Mouse (Mus musculus) cerebellum, postnatal 14 days (tissue): ENCODE data around the gene Fstl4.

ENCODE experiments used
- DNase-seq, 2 experiments: peaks; one replicate each; pipeline ENCODE4 v3.0.0; 2021; ENCODE audit warnings: mixed read lengths in 2 of 2

Fstl4 gene

DNA sequence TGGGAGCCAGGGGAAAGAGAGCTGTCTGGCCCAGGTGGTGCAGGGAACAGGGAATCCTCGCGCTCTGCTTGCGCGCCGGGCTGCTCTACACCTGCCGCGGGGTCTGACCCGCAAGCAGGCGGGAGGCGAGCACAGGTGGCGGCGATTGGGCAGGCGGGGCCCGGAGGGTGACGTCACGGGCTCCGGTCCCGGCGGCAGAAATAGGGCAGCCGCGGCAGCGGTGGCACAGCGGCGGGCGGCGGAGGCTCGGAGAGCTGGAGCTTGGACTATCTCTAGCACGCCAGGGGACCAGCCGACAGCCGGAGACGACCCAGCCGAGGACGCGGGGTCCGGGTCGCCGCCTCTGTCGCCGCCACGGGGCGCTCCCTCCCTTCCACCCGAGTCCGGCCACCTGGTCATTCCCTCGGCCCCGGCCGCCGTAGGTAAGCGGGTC lies at the start of gene Fstl4:
Gene Fstl4, plus strand, starts transcription at position 174 of the 433 bp plus-strand sequence.
- DNase-seq = peak; percentile 74 to 86

DNA sequence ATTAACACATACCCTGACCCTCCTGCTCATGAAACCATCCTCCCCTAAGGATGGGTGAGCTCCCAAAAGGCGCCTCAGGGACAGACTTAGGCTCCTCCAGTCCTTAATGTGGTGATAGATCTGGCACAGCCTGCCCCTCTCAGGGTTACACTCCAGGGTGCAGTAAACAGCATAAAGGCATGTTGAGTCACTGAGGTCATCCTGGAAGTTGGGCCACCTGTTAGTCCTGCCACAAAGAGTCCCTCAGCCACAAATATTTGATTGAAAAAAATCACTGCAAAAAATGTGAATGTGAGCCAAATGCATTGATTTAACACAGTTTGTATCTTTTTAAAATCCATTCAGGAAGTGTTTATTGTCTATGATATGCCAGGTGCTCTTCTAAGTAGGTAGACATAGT lies 45.9 kb upstream of the Fstl4 start:
- no peak for DNase-seq

DNA sequence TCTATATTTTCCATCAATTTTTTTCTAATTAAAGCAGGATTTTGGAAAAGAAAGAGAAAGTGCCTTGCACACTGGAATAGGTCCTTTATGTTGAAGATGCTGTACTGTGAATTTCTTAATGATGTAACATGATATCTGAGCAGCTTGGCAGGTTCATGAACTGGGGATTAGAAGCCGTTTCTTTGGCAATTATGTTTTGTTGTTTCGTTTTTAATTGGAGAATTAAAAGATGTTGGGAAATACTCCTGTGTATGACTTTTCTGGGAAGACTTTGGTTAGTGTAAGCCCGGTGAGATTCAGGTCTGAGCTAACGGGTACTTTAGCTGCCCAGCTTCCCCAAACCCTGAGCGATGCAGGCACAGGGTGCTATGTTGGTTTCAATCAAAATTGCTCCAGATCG lies 43.3 kb upstream of the Fstl4 start:
- no peak for DNase-seq

DNA sequence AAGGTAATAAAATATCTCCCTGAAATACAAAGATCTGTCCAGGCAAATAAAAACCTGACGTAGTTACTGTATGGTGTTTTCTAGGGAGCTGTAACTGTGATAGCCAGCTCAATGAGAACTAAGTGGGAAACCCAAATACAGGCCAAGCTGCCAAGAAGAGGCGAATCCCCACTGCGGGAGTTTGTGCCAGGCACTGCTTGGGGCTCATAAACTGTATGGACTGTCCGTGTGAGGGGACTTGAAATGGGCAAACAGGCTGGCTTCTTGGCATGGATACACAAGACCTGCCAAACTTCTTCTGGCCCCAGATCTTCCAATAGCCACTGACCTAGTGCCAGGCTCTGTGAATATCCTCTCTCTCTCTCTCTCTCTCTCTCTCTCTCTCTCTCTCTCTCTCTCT lies 41.7 kb upstream of the Fstl4 start:
- peak; percentile 29 to 46 for DNase-seq

DNA sequence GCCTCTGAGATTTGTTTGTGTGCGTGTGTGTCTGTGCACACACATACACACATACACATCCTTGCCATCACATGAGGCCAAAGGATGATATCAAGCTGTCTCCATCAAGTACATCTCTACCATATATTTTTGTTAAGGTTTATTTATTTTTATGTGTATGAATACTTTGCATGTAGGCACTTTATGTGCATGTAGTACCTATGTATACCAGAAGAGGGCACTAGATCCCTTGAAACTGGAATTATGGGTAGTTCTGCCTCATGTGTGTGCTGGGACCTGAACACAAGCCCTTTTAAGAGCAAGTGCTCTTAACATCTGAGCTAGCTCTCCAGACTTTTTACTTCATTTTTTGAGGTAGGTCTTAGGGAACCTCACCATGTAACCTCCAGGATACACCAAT lies 38.4 kb upstream of the Fstl4 start:
- no peak for DNase-seq

DNA sequence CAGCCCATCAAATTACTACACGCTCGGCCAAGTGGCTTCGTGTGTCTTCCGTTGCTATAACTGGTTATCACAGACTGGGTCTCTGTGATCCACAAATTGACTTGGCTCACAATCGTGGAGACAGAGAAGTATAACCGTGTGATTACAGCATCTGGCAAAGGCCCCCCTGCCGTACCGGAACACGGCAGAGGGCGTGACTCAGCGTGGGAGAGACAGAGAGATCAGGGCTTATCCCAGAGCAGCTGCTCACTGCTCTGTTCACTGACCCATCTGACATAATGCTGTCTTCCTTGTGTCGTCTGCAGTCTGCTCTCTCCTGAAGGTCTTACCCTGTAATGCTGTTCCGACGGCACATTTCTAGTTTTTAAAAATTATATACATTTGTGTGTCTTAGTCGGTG lies 36.0 kb upstream of the Fstl4 start:
- peak; percentile 22 to 63 for DNase-seq

DNA sequence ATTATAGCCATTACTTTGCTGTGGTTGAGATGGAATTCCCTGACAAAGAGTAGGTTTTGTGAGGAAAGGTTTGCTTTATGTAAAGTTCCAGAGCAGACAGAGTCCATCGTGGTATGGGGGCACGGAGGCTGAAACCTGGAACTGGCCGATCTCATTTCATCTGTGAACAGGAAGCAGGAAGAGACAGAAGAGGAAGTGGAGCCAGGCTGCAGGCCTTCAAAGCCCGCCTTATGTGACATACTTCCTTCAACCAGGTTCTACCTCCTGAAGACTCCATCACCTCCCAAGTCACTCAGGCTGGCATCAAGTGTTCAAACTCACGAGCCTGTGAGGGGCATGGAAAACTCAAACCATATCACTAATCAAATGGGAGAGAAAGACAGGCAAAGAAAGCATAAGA lies 34.5 kb upstream of the Fstl4 start:
- no peak for DNase-seq

DNA sequence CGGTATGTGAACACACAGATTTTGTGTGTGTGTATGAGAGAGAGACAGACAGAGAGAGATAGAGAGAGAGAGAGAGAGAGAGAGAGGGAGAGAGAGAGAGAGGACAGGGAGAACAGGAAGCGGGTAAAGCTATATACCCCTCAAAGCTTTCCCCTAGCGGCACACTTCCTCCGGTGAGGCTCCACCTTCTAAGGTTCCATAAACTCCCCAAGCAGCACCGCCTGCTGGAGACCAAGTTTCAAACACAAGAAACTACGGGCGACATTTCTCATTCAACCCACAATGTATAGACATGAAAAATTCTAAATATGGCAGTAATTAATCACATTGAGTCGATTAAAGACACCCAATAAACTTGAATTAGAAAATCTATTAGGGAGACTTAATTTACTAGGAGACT lies 32.5 kb upstream of the Fstl4 start:
- no peak for DNase-seq

DNA sequence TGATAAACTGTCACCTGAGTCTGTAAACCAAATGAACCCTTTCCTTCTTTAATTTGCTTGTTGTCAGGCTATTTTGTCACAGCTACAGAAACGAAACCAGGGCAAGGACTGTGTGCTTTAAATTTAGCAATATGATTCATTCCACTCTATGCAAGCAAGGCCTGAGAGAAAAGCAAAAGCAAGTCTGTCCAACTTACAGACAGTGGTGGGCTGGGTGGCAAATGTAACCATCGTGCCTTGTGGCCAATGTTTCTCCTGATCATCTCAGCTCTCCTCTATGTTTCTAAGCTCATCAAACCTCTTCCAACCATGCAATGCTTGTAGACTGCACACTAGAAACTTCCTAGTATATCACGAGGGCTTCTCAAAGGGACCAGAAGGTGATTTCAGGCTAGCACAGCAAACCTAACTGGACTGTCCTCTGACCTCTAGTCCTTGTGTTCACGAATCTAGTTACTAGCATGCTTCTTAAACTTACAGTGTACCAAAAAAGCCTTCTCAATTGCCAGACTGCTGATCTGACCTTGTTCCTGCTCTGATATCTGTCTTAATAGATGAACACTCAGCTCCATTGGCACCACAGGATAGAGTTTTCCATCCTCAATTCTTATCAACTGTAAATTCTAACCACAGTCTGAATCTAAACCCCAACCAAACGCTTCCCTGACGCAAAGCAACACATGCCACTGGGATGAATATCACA lies 29.8 kb upstream of the Fstl4 start:
- DNase-seq = no peak

DNA sequence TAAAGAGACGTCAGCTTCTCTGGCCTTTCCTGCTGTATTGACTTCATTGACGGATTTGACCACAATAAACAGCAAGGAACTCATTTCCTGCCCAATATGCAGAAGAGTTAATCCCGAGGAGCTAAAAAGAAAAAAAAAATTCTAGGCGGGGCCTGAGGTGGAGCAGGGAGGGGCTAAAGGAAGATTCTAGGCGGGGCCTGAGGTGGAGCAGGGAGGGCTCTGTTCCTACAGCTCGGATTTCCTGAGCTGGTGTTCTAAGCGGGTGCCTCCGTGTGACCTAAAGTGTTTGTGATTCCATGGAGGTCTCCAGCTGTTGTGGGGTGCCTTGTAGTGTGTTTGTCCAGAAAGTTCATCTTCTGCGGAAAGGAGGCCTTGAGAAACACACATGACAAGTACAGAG lies 25.2 kb upstream of the Fstl4 start:
- no peak for DNase-seq

DNA sequence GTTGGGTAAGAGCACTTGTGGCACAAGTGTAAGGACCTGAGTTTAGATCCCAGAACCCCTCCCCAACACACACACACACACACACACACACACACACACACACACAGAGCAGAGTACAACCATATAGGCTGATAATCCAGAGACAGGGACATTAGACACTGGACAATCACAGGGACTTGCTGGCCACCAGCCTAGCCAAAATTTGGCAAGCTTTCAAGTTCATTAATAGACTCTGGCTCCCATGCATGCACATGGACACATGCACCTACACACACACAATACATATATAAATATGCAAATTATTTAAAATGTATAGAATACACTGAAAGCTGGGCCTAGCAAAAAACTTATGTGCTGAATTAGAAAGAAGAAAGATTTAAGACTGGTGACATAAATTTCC lies 24.0 kb upstream of the Fstl4 start:
- peak; percentile 60 to 64 for DNase-seq

DNA sequence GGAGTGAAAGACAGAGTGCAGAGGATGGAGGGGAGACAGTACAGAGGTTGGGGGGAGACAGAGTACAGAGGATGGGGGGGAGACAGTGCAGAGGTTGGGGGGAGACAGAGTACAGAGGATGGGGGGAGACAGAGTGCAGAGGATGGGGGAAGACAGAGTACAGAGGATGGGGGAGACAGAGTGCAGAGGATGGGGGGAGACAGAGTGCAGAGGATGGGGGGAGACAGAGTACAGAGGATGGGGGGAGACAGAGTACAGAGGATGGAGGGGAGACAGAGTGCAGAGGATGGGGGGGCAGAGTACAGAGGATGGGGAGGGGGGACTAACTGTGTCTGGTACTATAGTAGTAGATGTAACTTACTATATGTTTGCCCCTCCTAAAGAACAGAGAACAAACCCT lies 20.5 kb upstream of the Fstl4 start:
- no peak for DNase-seq

DNA sequence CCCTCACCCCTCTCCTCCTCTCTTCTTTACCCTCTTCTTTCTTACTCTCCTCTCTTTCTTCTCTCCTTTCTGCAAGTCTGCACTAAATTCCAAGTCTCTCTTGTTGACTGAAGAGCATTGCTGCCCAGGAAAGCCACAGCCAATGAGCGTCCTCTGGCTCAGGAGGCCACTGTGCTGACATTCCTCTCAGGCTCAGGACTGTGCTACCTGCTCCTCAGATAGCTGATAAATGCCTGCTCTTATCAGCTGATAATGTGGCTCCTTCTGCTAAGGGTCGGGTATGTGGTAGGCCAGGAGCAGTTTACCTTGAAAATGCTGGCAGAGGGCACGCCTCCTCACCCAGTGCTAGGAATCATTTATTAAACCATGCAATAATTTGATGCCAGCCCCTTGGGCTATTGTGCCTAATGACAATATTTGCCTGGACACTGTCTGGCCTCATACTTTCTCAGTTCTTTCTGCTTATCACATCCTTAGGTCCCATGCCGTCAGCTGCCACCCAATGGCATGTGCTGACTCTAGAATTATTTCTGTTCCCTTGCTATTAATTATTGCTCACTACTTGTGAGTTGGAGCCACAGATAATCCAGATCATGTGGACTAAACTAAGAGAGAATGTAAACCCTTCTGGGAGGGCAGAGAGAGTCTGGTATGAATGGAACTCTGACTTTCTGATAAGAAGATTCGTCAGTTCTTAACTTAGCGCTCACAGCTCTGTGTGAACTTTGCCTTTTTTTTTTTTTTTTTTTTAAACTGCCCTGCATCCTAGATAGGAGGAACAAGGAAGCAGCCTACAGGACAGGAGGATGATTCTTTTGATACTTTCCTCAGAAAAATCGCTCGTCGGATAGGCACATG lies 19.6 kb upstream of the Fstl4 start:
- DNase-seq = no peak

DNA sequence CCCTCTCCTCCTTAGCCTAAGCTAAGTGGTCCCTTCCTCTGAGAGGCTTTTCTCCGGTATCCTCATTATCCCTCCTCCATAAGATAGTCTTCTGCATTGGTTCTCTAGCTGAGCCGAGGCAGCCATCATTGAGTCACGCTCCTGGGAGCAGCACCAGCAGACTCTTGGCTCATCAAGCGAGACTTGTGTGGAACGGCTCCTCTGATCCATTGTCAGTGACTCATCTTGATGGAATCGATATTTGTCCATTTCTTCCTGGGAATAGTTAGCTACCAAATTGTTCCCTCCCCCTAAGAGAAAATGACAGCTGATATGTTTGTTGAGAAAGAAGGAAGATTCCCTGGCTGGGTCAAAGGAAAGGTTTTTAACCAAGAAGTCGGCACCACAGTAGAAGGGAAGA lies 17.2 kb upstream of the Fstl4 start:
- DNase-seq = no peak

DNA sequence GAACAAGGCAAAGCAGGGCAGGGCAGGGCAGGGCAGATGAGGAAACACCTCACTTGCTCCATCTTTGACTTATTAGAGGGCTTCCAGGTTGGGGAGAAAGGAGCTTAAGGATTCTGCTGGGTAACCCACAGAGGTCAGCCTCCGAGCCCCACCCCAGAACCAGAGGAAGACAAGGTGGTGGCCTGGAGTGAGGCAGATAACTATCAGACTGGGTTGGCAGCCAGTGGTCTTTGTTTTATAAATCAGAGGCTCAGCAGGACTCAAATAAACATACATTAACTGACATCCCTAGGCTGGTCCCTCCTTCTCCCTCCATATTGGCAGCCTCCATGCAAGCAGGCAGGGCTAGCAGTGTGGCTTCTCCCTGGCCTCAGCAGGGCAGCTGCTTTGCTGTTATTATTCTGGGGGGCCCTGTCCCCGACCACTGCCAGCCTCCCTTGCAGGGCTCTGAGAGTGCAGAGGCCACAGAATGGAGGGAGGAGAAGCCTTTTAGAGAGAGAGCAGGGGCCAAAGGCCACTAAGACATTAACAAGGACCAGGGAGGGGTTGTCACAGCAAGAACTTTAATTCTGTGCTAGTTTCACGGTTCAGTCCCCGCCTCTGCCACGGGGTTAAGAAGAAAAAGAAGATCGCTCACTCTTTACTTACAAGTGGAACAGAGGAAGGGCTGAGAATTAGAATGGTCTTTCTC lies 16.5 kb upstream of the Fstl4 start:
- DNase-seq = no peak

DNA sequence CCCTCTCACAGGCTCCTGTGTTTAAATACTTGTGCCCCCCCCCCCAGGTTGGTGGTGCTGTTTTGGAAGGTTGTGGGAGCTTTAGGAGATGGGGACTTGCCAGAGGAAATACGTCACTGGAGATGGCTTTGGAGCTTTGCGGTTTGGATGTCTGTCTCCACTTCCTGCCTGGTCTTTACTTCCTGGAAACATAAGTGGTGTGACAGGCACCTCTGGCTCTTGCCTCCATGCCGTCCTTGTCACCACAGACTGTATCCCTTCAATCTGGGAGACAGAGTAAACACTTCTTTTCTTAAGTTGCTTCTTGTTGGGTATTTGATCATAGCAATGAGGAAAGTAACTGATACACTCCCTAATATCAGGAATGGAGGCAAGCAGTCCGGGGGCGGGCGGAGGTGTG lies 14.4 kb upstream of the Fstl4 start:
- DNase-seq = no peak

DNA sequence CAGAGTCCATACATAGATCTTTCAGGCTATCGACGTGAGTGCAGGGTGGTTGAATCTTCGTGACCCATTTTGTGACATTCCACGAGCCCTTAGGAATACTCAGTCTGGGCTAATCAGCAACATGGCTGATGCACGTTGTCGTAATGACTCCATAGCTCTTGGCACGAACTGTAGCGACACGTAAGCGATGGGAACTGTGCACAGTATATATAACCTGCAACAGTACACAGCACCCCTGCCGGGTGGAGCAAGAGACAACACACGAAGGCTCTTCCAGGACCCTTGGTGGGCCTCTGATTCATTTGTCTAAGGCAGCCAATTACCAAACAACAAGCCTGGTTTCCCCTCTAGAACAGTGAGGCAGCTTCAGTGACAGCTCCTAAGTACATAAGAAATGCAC lies 11.9 kb upstream of the Fstl4 start:
- DNase-seq = no peak

DNA sequence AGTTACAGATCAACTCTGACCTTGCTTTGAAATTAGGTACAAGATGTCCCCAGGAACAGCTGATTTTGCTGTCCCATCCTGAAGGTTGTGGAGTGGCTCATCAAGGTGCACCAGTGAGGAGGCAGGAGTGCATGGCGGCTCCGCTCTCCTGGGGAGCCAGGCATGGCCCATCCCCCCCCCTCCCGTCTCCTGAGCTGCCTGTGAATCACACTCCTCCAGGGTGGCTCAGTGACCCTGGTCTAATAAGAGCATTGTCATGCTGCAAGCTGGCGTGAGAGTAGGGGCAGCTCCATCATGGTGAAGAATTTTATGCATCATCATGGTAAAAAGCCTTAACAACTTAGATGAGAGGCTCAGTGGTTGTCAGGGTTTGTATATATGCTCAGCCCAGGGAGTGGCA lies 11.2 kb upstream of the Fstl4 start:
- DNase-seq = no peak

DNA sequence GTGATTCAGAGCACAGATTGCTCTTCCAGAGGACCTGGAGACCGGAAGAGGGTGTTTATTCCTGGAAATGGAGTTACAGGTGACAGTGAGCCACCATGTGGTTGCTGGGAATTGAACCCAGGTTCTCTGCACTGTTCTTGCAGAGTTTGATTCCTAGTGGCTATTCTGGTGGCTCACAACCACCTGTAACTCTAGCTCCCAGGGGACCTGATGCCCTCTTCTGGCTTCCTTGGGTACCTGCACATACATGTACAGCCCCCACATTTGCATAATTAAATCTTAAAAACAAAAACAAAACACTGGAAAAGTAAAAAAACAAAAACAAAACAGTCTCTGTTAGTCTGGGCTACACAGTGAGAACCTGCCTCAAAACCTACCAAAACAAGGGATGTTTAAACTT lies 2.6 kb upstream of the Fstl4 start:
- no peak for DNase-seq

DNA sequence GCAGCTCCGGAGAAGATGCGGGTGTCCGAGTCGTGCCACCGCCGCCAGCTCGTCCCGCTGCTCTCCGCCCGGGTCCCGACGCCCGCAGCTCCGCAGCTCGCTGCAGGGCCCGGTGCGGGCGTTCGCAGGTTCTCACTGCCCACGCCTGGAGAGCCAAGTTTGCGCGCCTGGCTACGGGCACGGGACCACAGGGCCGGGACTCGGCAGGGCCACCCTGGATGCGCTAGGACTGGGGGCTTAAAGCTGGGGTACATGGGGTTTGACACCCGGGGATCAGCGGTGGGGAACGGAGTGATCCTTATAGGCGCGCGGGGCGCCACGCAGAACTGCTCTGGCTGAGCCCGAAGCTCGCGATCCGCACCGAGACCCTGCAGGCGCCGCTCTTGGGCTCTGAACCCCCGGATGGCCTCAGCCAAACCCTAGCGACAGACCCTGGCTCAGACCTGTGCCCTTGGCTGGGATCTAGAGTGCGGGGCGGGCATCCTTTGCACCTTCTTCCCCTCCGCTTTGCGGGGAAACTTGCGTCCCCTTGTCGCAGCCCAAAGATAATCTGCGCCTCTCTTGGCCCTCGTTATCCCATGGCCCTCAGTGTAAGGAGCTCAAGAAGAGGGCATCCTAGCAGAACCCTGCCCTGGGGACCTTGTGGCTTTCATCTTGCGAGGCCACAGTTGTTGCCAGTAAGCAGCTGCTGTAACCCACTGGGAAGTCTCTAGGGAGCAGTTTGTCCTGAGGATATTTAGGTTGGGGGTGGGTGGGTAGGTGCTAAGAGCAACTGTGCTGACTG lies 652 bp downstream of the Fstl4 start:
- DNase-seq = peak in 1 of 2 experiments; percentile 35

DNA sequence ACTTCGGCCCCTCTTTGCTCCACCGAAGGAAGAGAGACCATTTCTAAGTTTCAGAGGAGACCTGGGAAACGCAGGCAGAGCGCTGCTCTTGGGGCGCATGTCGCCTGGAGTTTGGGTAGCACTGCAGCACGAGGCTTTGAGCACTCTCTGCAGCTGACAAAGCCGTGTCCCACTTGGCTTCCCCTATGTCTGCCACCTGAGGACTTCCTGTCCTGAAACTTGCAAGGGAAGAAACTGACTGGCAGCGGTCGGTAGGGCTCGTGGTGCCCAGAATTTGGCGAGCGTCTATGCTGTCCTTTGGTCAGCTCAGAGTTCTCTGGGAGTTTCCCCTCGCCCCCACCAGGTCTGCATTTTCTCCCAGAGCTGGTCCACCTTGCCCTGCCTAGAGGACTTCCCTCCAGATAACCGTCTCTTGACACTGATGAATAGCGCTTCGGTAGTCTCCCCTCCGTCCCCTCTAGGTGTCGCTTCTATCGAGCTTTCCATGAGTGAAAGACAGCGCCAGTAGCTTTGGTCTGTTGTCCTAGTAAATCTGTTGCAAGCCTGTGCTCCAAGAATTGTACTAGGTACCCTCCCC lies 1.3 kb downstream of the Fstl4 start:
- peak; percentile 82 to 84 for DNase-seq

DNA sequence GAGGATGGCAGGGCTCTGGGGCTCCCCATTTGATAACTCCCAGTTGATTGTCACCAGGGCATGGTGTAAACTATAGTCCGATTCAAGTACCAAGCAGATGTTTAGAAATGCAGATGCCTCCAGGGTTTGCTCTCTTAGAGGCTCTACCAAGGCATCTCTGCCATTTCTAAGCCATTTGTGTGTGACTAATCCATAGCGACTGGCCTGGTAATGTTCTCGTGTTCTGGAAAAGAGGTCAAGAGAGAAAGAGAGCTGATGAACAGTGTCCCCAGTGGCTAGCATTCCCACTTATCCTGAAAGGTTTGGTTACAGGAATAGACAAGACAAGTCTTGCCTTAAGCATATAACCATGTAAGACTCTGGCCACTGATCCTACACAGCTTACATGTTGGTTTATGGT lies 3.5 kb downstream of the Fstl4 start:
- DNase-seq = no peak

DNA sequence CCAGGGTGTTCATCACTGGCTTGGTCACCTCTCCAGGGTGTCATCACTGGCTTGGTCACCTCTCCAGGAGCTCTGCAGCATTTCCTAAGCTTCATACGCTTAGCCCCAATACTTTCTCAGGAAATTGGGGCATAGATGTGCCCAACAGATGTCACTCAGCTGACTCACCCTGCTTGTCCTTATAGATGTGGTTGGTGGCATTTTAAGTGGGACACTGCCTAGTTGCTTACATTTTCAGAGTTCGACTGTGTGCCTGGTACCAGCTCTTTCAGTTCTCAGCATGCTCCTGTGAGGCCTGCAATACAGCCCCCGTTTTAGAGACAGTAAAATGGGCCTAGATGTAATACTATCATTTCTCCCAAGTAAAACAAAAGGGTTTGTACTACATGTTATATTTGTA lies 8.6 kb downstream of the Fstl4 start:
- no peak for DNase-seq
